Mouse (Mus musculus) ES-E14 (cell line): ENCODE measurements around the gene Tspo2.

Experiments
- HCFC1 ChIP-seq: IDR thresholded peaks from 2 replicates; pipeline ENCODE4 v1.6.1; 2012; ENCODE audit warnings: low read length, inconsistent platforms, borderline replicate concordance; ENCODE audit not compliant: insufficient read depth
- MAFK ChIP-seq: IDR thresholded peaks from 2 replicates; pipeline ENCODE4 v1.6.1; 2014; ENCODE audit warnings: mild to moderate bottlenecking, low read depth, low read length, inconsistent platforms; ENCODE audit not compliant: insufficient read depth
- ZC3H11A ChIP-seq: IDR thresholded peaks from 2 replicates; pipeline ENCODE4 v1.6.1; 2012; ENCODE audit warnings: low read depth, mild to moderate bottlenecking, inconsistent platforms, low read length, borderline replicate concordance
- ZNF384 ChIP-seq: IDR thresholded peaks from 2 replicates; pipeline ENCODE4 v1.6.1; 2012; ENCODE audit warnings: low read depth, low read length, inconsistent platforms

- TF ChIP-seq ZC3H11A = no peak
- no peak for TF ChIP-seq ZNF384
- no peak for TF ChIP-seq MAFK
- TF ChIP-seq HCFC1 = no peak
Measured at GRCm38 (mm10) chr17:48454688-48455087, 3.4 kb upstream of the Tspo2 start, which contains the start of gene Unc5cl.
